Mouse (Mus musculus): ENCODE data around the gene Erc2. TPM values are rescaled to one million over a fixed set of nuclear protein-coding genes. Genes with fewer than 3 reads are reported as not detected.

Erc2 gene
- polyA plus RNA-seq, 1 experiment: 0.90 TPM

GRCm38 (mm10) chr14:28171364-28171763 lies 549.1 kb downstream of the Erc2 start:
- H3K79me2 ChIP-seq (ENCODE audit: control insufficient read depth, insufficient read depth): no peaks in the 10 kb centered on the region
- H3K27me3 ChIP-seq (ENCODE audit: control insufficient read depth, insufficient read depth, insufficient read length): no peaks in the 10 kb centered on the region
- H3ac ChIP-seq (ENCODE audit: control insufficient read depth, insufficient read length, low read depth): no peak overlapping the region
- TF ChIP-seq MYOG (IDR thresholded peaks at IDR 0.05; ENCODE audit: control insufficient read depth, extremely low read depth, insufficient read length): no peak
- no peak for TF ChIP-seq CTCF (IDR thresholded peaks at IDR 0.05; ENCODE audit: control insufficient read depth, insufficient read depth, insufficient read length)
- no peak for TF ChIP-seq USF1 (IDR thresholded peaks at IDR 0.05; ENCODE audit: low read depth)
- TF ChIP-seq MAX (IDR thresholded peaks at IDR 0.05): no peak
- TF ChIP-seq MYOD1 (IDR thresholded peaks at IDR 0.05; ENCODE audit: control insufficient read depth, insufficient read length, low read depth): no peak
- TF ChIP-seq FOSL1 (IDR thresholded peaks at IDR 0.05; ENCODE audit: insufficient read depth, low read length, poor library complexity, severe bottlenecking): no peak
- no peak for TF ChIP-seq CEBPB (IDR thresholded peaks at IDR 0.05; ENCODE audit: low read depth)
- H3K79me3 ChIP-seq (ENCODE audit: low read depth): no peaks in the 10 kb centered on the region
- no peaks in the 10 kb centered on the region for H3K36me3 ChIP-seq (ENCODE audit: control insufficient read depth, insufficient read depth)
- no peak overlapping the region for H3K4me3 ChIP-seq (ENCODE audit: insufficient read depth, poor library complexity, severe bottlenecking)

- Histone ChIP-seq H3K79me3 (ENCODE audit: low read depth) (no peaks in the 10 kb centered on the region), H3K4me3 (ENCODE audit: insufficient read depth, poor library complexity, severe bottlenecking) (no peak overlapping the region), H3ac (ENCODE audit: control insufficient read depth, insufficient read length, low read depth) (no peak overlapping the region), H3K79me2 (ENCODE audit: control insufficient read depth, insufficient read depth) (no peaks in the 10 kb centered on the region), H3K36me3 (ENCODE audit: control insufficient read depth, insufficient read depth) (no peaks in the 10 kb centered on the region), H3K27me3 (ENCODE audit: control insufficient read depth, insufficient read depth, insufficient read length) (no peaks in the 10 kb centered on the region)
- TF ChIP-seq FOSL1 (IDR thresholded peaks at IDR 0.05; ENCODE audit: insufficient read depth, low read length, poor library complexity, severe bottlenecking) (no peak), CEBPB (IDR thresholded peaks at IDR 0.05; ENCODE audit: low read depth) (no peak), MYOD1 (IDR thresholded peaks at IDR 0.05; ENCODE audit: control insufficient read depth, insufficient read length, low read depth) (no peak), MYOG (IDR thresholded peaks at IDR 0.05; ENCODE audit: control insufficient read depth, extremely low read depth, insufficient read length) (no peak), CTCF (IDR thresholded peaks at IDR 0.05; ENCODE audit: control insufficient read depth, insufficient read depth, insufficient read length) (no peak), MAX (IDR thresholded peaks at IDR 0.05) (no peak), USF1 (IDR thresholded peaks at IDR 0.05; ENCODE audit: low read depth) (no peak)
Observed at GRCm38 (mm10) chr14:28173736-28174135, 551.5 kb downstream of the Erc2 start.

- Histone ChIP-seq H3K79me2 (ENCODE audit: control insufficient read depth, insufficient read depth) (no peaks in the 10 kb centered on the region), H3K27me3 (ENCODE audit: control insufficient read depth, insufficient read depth, insufficient read length) (no peaks in the 10 kb centered on the region), H3K4me3 (ENCODE audit: insufficient read depth, poor library complexity, severe bottlenecking) (no peak overlapping the region), H3K36me3 (ENCODE audit: control insufficient read depth, insufficient read depth) (no peaks in the 10 kb centered on the region), H3ac (ENCODE audit: control insufficient read depth, insufficient read length, low read depth) (no peak overlapping the region), H3K79me3 (ENCODE audit: low read depth) (no peaks in the 10 kb centered on the region)
- TF ChIP-seq MYOG (IDR thresholded peaks at IDR 0.05; ENCODE audit: control insufficient read depth, extremely low read depth, insufficient read length) (no peak), USF1 (IDR thresholded peaks at IDR 0.05; ENCODE audit: low read depth) (no peak)
Observed at GRCm38 (mm10) chr14:28181070-28181825, 559.0 kb downstream of the Erc2 start.

- Histone ChIP-seq H3K79me2 (ENCODE audit: control insufficient read depth, insufficient read depth) (no peaks in the 10 kb centered on the region), H3K36me3 (ENCODE audit: control insufficient read depth, insufficient read depth) (no peaks in the 10 kb centered on the region), H3K79me3 (ENCODE audit: low read depth) (no peaks in the 10 kb centered on the region), H3K27me3 (ENCODE audit: control insufficient read depth, insufficient read depth, insufficient read length) (no peaks in the 10 kb centered on the region), H3ac (ENCODE audit: control insufficient read depth, insufficient read length, low read depth) (no peak overlapping the region), H3K4me3 (ENCODE audit: insufficient read depth, poor library complexity, severe bottlenecking) (no peak overlapping the region)
- TF ChIP-seq USF1 (IDR thresholded peaks at IDR 0.05; ENCODE audit: low read depth) (no peak), CTCF (IDR thresholded peaks at IDR 0.05; ENCODE audit: control insufficient read depth, insufficient read depth, insufficient read length) (no peak), FOSL1 (IDR thresholded peaks at IDR 0.05; ENCODE audit: insufficient read depth, low read length, poor library complexity, severe bottlenecking) (no peak), MAX (IDR thresholded peaks at IDR 0.05) (no peak), MYOG (IDR thresholded peaks at IDR 0.05; ENCODE audit: control insufficient read depth, extremely low read depth, insufficient read length) (no peak), MYOD1 (IDR thresholded peaks at IDR 0.05; ENCODE audit: control insufficient read depth, insufficient read length, low read depth) (no peak), CEBPB (IDR thresholded peaks at IDR 0.05; ENCODE audit: low read depth) (no peak)
Observed at GRCm38 (mm10) chr14:28192711-28193364, 570.6 kb downstream of the Erc2 start.

- Histone ChIP-seq H3K36me3 (ENCODE audit: control insufficient read depth, insufficient read depth) (no peaks in the 10 kb centered on the region), H3K79me3 (ENCODE audit: low read depth) (no peaks in the 10 kb centered on the region), H3K27me3 (ENCODE audit: control insufficient read depth, insufficient read depth, insufficient read length) (no peaks in the 10 kb centered on the region), H3K4me3 (ENCODE audit: insufficient read depth, poor library complexity, severe bottlenecking) (no peak overlapping the region), H3ac (ENCODE audit: control insufficient read depth, insufficient read length, low read depth) (no peak overlapping the region), H3K79me2 (ENCODE audit: control insufficient read depth, insufficient read depth) (no peaks in the 10 kb centered on the region)
- TF ChIP-seq CTCF (IDR thresholded peaks at IDR 0.05; ENCODE audit: control insufficient read depth, insufficient read depth, insufficient read length) (no peak), MYOD1 (IDR thresholded peaks at IDR 0.05; ENCODE audit: control insufficient read depth, insufficient read length, low read depth) (no peak), USF1 (IDR thresholded peaks at IDR 0.05; ENCODE audit: low read depth) (no peak), MAX (IDR thresholded peaks at IDR 0.05) (no peak), CEBPB (IDR thresholded peaks at IDR 0.05; ENCODE audit: low read depth) (no peak), MYOG (IDR thresholded peaks at IDR 0.05; ENCODE audit: control insufficient read depth, extremely low read depth, insufficient read length) (no peak), FOSL1 (IDR thresholded peaks at IDR 0.05; ENCODE audit: insufficient read depth, low read length, poor library complexity, severe bottlenecking) (no peak)
Observed at GRCm38 (mm10) chr14:28203874-28204273, 581.6 kb downstream of the Erc2 start.
